Mouse (Mus musculus) kidney, embryonic 14.5 days (tissue): ENCODE measurements around the gene Rhebl1. TPM values are rescaled to one million over a fixed set of nuclear protein-coding genes. Genes with fewer than 3 reads are reported as not detected.
"Not testable (repeated sequence)": the region's sequence is repeated elsewhere in the genome, so short reads cannot be mapped to it uniquely, and the experiment has no call there.

Experiments
- ATAC-seq: fragments of 200-750 bp; cut with Nextera tagmentation; 2 replicates; pipeline ENCODE4 v1.8.0; 2017; ENCODE audit warnings: moderate number of reproducible peaks, mild to moderate bottlenecking, moderate TSS enrichment, moderate library complexity; ENCODE audit not compliant: low FRiP score, low TSS enrichment
- H3K27ac ChIP-seq: fragments of 300-500 bp; sonication (generic); 2 replicates; pipeline ENCODE4 v1.5.1; 2014; ENCODE audit warnings: low read depth, mild to moderate bottlenecking, low read length, moderate library complexity, mixed read lengths
- H3K27me3 ChIP-seq: fragments of 300-500 bp; sonication (generic); 2 replicates; pipeline ENCODE4 v1.6.1; 2014; ENCODE audit warnings: mild to moderate bottlenecking, low read length; ENCODE audit not compliant: control insufficient read depth, insufficient read depth
- H3K36me3 ChIP-seq: fragments of 300-500 bp; sonication (generic); 2 replicates; pipeline ENCODE4 v1.6.1; 2014; ENCODE audit warnings: low read length, mixed read lengths; ENCODE audit not compliant: control insufficient read depth, insufficient read depth
- H3K4me1 ChIP-seq: fragments of 300-500 bp; sonication (generic); 2 replicates; pipeline ENCODE4 v1.6.1; 2014; ENCODE audit warnings: low read length, mixed read lengths; ENCODE audit not compliant: control insufficient read depth, insufficient read depth
- H3K4me2 ChIP-seq: fragments of 300-500 bp; sonication (generic); replicated peaks from 2 replicates; pipeline ENCODE4 v1.6.1; 2014; ENCODE audit warnings: low read depth, mild to moderate bottlenecking, low read length
- H3K4me3 ChIP-seq: fragments of 300-500 bp; sonication (generic); 2 replicates; pipeline ENCODE4 v1.5.1; 2014; ENCODE audit warnings: mild to moderate bottlenecking, low read length
- H3K9ac ChIP-seq: fragments of 300-500 bp; sonication (generic); 2 replicates; pipeline ENCODE4 v1.6.1; 2014; ENCODE audit warnings: low read depth, mild to moderate bottlenecking, low read length, moderate library complexity
- H3K9me3 ChIP-seq: fragments of 300-500 bp; sonication (generic); 2 replicates; pipeline ENCODE4 v1.6.1; 2016; ENCODE audit warnings: low read length; ENCODE audit not compliant: control insufficient read depth
- WGBS: fragments of 180-500 bp; shearing (Covaris S2); extraction: QIAGEN DNeasy Blood & Tissue Kit; methylation state at CpG from one replicate; pipeline ENCODE4 v1.1.7; 2014; 5-methylcytosine and 5-hydroxymethylcytosine counted together
- polyA plus RNA-seq: library from polyadenylated mRNA; unstranded; fragments of >200 nt; fragmentation: Nextera tagmentation; extraction: Ambion mirVana; gene quantifications from 2 replicates; pipeline ENCODE4 v1.2.1, GENCODE M21; 2014

The Rhebl1 gene
- 14.4 and 22.4 TPM in 2 replicates for polyA plus RNA-seq

DNA sequence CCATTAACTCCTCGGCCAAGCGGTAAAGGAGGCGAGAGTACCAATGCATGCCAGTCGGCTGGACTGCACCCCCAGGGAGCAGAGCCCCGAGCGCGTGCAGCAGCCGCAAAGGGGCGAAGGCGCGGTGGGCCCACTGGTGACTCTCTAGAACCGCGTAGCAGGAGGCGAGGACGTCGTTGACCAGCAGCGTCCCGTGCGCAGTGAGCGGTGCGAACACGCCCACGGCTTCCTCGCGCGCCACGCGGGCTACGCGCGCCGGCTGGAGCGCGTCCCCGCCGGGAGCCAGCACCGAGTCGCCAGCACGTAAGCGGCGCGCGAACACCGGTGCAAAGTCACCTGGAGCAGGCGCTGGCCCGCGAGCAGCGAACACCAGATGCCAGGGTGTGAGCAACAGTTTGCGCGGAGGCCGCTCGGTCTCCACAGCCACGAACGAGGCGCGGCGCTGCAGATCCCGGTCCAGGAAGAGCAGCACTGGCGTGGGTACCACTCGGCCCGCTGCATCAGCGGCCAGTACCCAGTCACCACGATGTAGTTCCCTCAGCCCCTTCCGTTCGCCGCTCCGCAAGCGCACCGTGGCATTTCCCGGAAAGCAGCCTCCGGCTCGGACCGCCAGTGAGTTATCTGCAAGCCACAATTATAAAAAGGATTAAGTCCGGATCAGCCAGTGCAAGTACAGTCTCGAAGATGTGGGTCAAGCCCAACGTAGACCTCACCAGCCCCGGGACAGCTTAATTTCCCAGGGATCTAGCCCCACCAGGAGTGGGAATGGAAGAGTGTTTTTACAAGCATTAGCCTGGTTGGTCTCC, at the start of gene Rhebl1:
TSS of gene Rhebl1 (minus strand) at position 601 of the 806 bp plus-strand sequence.
- Histone ChIP-seq H3K27me3 (peaks cover 69% of the 10 kb centered on the region), H3K27ac (no peak within 1 kb of the TSS), H3K9me3 (no peaks in the 10 kb centered on the region), H3K4me1 (peaks cover 40% of the 10 kb centered on the region), H3K36me3 (no peaks in the 10 kb centered on the region), H3K4me3 (peak within 1 kb of the TSS; percentile 55), H3K4me2 (peak within 1 kb of the TSS; percentile 99), H3K9ac (peak within 1 kb of the TSS; percentile 60)
- no peak for ATAC-seq
- 0% methylated on average over 77 of the region's 77 CpGs for WGBS

DNA sequence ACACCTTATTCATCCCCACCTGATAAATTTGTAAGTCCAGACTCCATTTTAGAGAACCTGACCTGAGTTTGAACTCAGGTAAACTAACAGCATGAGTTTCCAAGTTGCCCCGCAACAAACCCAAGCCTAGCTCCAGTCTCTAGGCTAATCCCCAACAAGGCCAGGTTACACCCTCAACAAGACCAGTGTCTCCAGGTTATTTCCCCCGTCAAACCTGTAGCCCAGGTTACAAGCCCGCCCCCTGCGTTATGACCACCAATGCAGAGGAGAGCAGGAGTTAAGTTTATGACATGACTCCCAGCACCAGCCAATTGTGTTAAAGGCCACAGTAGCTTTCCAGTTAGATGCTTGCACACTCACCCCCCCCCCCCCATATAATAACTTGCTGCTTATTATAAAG, 48.8 kb upstream of the Rhebl1 start:
- H3K9ac ChIP-seq: no peak overlapping the region
- H3K27me3 ChIP-seq: no peaks in the 10 kb centered on the region
- no peak overlapping the region for H3K4me3 ChIP-seq
- ATAC-seq: no peak; the same call in 1 of the 2 replicates
- WGBS: 71% methylated on average over 4 of the region's 4 CpGs
- no peaks in the 10 kb centered on the region for H3K36me3 ChIP-seq
- H3K27ac ChIP-seq: no peak overlapping the region
- no peaks in the 10 kb centered on the region for H3K4me1 ChIP-seq
- no peak overlapping the region for H3K4me2 ChIP-seq
- no peaks in the 10 kb centered on the region for H3K9me3 ChIP-seq

DNA sequence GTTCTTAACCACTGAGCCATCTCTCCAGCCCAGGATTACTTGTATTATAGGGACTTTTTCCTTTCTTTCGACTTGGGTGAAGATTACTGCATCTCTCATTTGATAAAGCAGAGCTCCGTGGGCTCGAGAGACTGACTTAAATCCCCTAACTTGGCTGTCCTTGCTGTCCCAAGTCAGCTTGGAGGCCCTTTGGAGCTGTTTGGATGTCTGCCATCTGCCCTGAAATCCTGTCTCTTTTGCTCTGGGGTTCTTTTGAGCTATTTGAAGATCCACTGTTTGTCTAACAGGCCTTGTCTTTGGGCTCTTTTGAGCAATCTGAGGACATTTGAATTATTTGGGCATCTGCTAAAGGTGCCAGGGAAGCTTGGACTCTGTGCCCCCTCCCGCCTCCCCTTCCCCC, 47.7 kb upstream of the Rhebl1 start:
- no peak overlapping the region for H3K9ac ChIP-seq
- no peak overlapping the region for H3K27ac ChIP-seq
- no peaks in the 10 kb centered on the region for H3K27me3 ChIP-seq
- H3K4me2 ChIP-seq: no peak overlapping the region
- WGBS: 89% methylated on average over 4 of the region's 4 CpGs
- no peak for ATAC-seq
- H3K4me3 ChIP-seq: no peak overlapping the region
- no peaks in the 10 kb centered on the region for H3K36me3 ChIP-seq
- H3K4me1 ChIP-seq: no peaks in the 10 kb centered on the region
- no peaks in the 10 kb centered on the region for H3K9me3 ChIP-seq

DNA sequence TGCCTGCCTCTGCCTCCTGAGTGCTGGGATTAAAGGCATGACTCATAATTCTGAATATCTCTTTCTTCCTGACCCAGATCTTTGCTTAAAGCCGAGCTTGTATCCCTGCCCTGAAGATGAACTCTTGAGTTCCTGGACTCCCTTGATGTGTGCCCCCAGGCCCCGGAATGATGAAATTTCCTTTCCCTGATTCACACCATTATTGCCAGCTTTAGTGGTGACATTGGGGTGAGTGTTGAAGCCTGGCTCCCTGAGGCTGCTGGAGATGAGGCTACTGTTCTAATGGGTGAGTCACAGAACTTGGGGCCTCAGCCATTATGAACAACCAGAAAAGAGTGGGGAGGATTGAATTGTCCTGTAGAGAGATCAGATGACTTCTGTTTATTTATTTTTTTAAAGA, 47.2 kb upstream of the Rhebl1 start:
- Histone ChIP-seq H3K9me3 (no peaks in the 10 kb centered on the region), H3K27me3 (no peaks in the 10 kb centered on the region), H3K36me3 (no peaks in the 10 kb centered on the region), H3K27ac (no peak overlapping the region), H3K4me1 (no peaks in the 10 kb centered on the region), H3K4me2 (no peak overlapping the region), H3K9ac (no peak overlapping the region), H3K4me3 (no peak overlapping the region)
- no peak for ATAC-seq
- 73% methylated on average over 2 of the region's 2 CpGs for WGBS

DNA sequence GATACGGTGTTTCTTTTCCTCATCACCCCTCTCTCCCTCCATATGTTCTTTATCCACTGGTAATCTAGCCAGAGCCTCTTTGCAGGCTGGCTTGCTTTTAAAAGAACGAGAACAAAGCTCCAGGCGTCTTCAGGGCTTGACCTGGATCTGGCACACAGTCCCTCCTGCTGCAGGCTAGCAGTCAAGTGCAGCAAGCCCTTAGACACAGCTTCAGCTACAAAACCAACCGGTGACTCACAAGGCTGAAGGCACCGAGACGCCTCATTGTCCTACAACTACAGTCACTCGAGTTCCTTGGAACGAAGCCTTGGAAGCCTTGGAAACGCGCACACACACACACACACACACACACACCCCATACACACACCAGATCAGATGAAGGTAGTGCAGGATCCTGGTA, 46.5 kb upstream of the Rhebl1 start:
- Histone ChIP-seq H3K9ac (no peak overlapping the region), H3K9me3 (no peaks in the 10 kb centered on the region), H3K4me1 (peaks cover 3% of the 10 kb centered on the region), H3K27me3 (no peaks in the 10 kb centered on the region), H3K4me3 (no peak overlapping the region), H3K36me3 (no peaks in the 10 kb centered on the region), H3K27ac (no peak overlapping the region), H3K4me2 (no peak overlapping the region)
- ATAC-seq: no peak
- WGBS: 80% methylated on average over 10 of the region's 10 CpGs

DNA sequence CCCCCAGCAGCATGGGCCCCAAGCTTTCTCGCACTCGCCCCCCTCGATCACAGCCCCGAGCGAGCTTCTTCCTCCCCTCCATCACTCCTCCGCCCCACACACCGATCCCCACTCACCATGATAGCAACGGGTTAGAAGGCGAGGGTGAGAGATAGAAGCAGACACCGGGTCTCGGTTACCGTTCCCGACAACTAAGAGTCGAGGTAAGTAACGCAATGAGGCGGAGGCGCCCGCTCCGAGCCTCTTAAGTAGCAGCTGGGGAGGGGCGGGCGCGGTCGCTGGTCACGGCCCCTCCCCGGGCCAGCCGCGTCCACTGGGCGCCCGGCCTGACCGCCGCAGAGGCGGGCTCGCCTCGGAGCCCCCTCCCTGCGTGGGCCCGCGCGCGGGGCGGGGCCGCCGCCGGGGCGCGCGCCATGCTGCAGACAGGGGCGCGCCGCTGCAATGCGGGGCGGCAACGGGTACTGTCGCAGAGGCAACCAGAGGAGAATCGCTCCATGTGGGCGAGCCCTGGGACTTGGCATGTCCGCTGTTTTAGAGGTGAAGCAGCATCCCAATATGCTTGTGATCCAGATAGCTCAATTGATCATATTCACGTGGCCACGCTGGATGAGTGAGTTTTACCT, 40.0 kb upstream of the Rhebl1 start, which contains the start of gene Tuba1b:
TSS of gene Tuba1b (minus strand) at position 349 of the 623 bp plus-strand sequence.
- Histone ChIP-seq H3K4me3 (peak within 1 kb of the TSS; percentile 82), H3K9me3 (no peaks in the 10 kb centered on the region), H3K36me3 (peaks cover 9% of the 10 kb centered on the region), H3K9ac (peak within 1 kb of the TSS; percentile 88), H3K27me3 (no peaks in the 10 kb centered on the region), H3K4me2 (peak within 1 kb of the TSS; percentile 95), H3K27ac (peak within 1 kb of the TSS; percentile 98), H3K4me1 (peaks cover 14% of the 10 kb centered on the region)
- peak; percentile 97 for ATAC-seq
- under 1% methylated on average over 57 of the region's 58 CpGs for WGBS

DNA sequence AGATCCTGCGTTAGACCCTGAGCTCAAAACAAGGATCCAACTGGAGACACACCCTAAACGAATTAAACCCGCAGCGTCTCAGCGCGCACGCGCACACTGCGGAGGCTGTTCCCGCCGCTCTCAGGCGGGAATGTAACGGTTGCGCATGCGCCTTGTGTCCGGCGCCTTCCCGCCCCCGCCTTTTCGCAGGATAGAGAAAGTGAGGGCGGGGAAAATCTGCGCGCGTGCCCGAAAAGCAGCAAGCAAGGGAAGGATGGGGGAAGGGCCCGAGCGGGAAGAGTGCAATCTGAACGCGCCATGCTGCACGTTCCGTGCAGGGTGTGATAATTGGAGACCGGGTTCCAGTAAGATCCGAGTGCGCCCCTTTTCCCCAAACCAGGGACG, 39.5 kb upstream of the Rhebl1 start:
- peak overlapping the region; percentile 82 for H3K4me3 ChIP-seq
- H3K9me3 ChIP-seq: no peaks in the 10 kb centered on the region
- ATAC-seq: peak; percentile 78
- peaks cover 18% of the 10 kb centered on the region for H3K4me1 ChIP-seq
- WGBS: under 1% methylated on average over 35 of the region's 35 CpGs
- H3K27me3 ChIP-seq: no peaks in the 10 kb centered on the region
- peaks cover 9% of the 10 kb centered on the region for H3K36me3 ChIP-seq
- peak overlapping the region; percentile 95 for H3K4me2 ChIP-seq
- peak overlapping the region; percentile 98 for H3K27ac ChIP-seq
- peak overlapping the region; percentile 88 for H3K9ac ChIP-seq

DNA sequence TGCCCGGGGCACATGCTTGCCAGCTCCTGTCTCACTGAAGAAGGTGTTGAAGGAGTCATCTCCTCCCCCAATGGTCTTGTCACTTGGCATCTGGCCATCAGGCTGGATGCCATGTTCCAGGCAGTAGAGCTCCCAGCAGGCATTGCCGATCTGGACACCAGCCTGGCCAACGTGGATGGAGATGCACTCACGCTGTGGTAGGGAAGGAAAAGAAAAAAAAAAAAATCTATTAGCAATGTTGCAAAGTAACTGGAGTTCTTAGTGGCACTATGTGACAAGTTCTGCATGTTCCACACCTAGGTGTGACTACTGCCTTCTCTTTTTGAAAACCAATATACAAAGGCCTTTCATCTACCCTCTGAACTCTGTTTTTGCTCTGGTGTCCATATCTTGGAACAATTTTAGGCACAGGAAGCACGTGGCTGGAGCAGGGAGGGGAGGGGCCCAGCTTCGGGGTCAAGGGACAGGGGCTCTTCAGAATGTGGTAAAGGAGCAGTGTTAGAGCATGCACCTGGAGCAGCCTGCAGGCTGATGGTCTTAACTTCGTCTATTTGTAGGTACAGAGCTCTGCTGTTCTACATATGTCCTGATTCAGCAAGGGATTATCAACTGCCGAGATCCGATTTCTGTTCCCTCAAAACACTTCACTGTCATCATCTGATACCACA, 38.8 kb upstream of the Rhebl1 start:
- H3K4me1 ChIP-seq: peaks cover 19% of the 10 kb centered on the region
- not testable (repeated sequence) for ATAC-seq, H3K9me3 ChIP-seq, H3K27me3 ChIP-seq, H3K36me3 ChIP-seq
- H3K27ac ChIP-seq: peak overlapping the region; percentile 98; the same call in 1 of the 2 replicates
- peak overlapping the region; percentile 88 for H3K9ac ChIP-seq
- peak overlapping the region; percentile 82 for H3K4me3 ChIP-seq
- peak overlapping the region; percentile 95 for H3K4me2 ChIP-seq
- 10% methylated on average over 8 of the region's 9 CpGs for WGBS
